Mouse (Mus musculus) intestine, postnatal 0 days (tissue): ENCODE data around the gene Adamts12. TPM values are rescaled to one million over a fixed set of nuclear protein-coding genes. Genes with fewer than 3 reads are reported as not detected.

Source experiments
- ATAC-seq: fragments of 200-750 bp; cut with Nextera tagmentation; 2 replicates; pipeline ENCODE4 v1.8.0; 2017; ENCODE audit warnings: mild to moderate bottlenecking, moderate TSS enrichment, moderate library complexity
- H3K27ac ChIP-seq: fragments of 300-500 bp; sonication (generic); 2 replicates; pipeline ENCODE4 v1.5.1; 2014; ENCODE audit warnings: mild to moderate bottlenecking, low read depth, low read length, moderate library complexity
- H3K27me3 ChIP-seq: fragments of 300-500 bp; sonication (generic); replicated peaks from 2 replicates; pipeline ENCODE4 v1.6.1; 2014; ENCODE audit warnings: low read length, mixed read lengths; ENCODE audit not compliant: control insufficient read depth, insufficient read depth
- H3K36me3 ChIP-seq: fragments of 300-500 bp; sonication (generic); 2 replicates; pipeline ENCODE4 v1.6.1; 2014; ENCODE audit warnings: mild to moderate bottlenecking, moderate library complexity; ENCODE audit not compliant: control insufficient read depth, insufficient read depth
- H3K4me1 ChIP-seq: fragments of 300-500 bp; sonication (generic); replicated peaks from 2 replicates; pipeline ENCODE4 v1.6.1; 2014; ENCODE audit warnings: antibody characterized with exemption, low read length, mixed read lengths; ENCODE audit not compliant: control insufficient read depth, insufficient read depth
- H3K4me2 ChIP-seq: fragments of 300-500 bp; sonication (generic); replicated peaks from 2 replicates; pipeline ENCODE4 v1.6.1; 2014; ENCODE audit warnings: low read depth, mild to moderate bottlenecking, moderate library complexity
- H3K4me3 ChIP-seq: fragments of 300-500 bp; sonication (generic); 2 replicates; pipeline ENCODE4 v1.5.1; 2014; ENCODE audit warnings: low read depth, low read length
- H3K9ac ChIP-seq: fragments of 300-500 bp; sonication (generic); 2 replicates; pipeline ENCODE4 v1.6.1; 2014; ENCODE audit warnings: mild to moderate bottlenecking, low read depth, low read length
- H3K9me3 ChIP-seq: fragments of 300-500 bp; sonication (generic); 2 replicates; pipeline ENCODE4 v1.6.1; 2016; ENCODE audit warnings: mixed run types; ENCODE audit not compliant: control insufficient read depth
- CTCF ChIP-seq: sonication (generic); IDR thresholded peaks from 2 replicates; pipeline ENCODE4 v1.5.1; 2016; ENCODE audit warnings: low read depth, mild to moderate bottlenecking, control low read depth, antibody characterized with exemption, moderate library complexity
- WGBS: fragments of 180-500 bp; shearing (Covaris S2); extraction: QIAGEN DNeasy Blood & Tissue Kit; methylation state at CpG from one replicate; pipeline ENCODE4 v1.1.7; 2014; 5-methylcytosine and 5-hydroxymethylcytosine counted together
- polyA plus RNA-seq: library from polyadenylated mRNA; unstranded; fragments of >200 nt; fragmentation: Nextera tagmentation; extraction: Ambion mirVana; gene quantifications from 2 replicates; pipeline ENCODE4 v1.2.1, GENCODE M21; 2015

Gene Adamts12
- polyA plus RNA-seq, 1 experiment from 2014 or later = 0.70 TPM

DNA sequence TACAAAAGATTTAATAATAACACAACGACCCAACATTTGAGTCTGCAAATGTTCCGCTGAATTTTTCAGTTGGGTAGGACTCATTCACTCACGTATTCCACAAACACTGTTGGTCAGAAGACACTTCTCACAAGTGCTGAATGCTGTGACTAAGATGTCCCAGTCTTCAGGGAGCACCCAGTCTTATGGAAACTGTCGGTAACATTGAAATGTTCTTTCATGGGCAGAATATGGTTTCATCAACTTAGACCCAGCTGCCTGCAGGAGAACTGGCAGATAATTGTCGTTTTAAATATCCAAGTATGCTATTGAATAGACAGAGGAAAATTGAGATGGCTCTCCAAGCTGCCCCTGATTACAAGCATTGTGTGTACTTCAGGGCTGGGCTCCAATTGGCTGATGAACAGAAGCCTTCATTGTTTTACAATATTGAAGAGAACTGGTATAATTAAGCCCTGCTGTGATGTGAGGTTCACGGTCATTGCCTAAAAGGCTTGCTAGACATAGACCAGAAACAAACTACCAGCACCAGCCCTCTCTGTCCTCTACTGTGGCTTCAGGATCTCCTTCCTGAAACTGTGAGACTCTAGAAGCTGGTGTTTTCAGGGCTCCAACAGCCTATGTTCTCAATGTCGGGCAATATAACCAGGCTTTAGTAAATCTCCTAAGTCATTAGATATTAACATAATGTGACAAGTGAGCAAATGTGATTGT is 275.0 kb downstream of the Adamts12 start:
- Histone ChIP-seq H3K4me1 (no peaks in the 10 kb centered on the region), H3K4me2 (no peak overlapping the region), H3K9me3 (no peaks in the 10 kb centered on the region), H3K9ac (no peak overlapping the region), H3K4me3 (no peak overlapping the region), H3K27ac (no peak overlapping the region), H3K36me3 (no peaks in the 10 kb centered on the region), H3K27me3 (no peaks in the 10 kb centered on the region)
- TF ChIP-seq CTCF = no peak
- ATAC-seq = no peak
- 67% methylated on average over 7 of the region's 7 CpGs for WGBS

DNA sequence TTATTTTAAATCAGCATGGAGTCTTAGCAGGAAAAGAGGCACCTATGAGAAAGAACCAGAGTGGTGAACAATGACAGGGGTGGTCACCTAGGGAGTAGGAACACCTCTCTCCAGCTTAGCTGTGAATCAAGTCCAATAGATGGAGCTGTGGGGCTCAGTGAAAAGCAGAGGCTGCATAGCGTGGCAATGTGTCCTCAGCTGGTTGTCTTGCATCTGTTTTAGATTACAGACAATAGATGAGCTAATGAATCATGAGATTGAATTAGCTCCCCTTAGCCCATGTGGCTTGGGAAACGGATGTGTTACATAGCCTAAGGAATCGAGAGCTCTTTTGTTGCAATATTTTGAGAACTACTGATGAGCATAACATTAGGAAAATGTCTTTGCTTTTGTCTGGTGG is 291.3 kb downstream of the Adamts12 start:
- H3K9me3 ChIP-seq = no peaks in the 10 kb centered on the region
- no peaks in the 10 kb centered on the region for H3K36me3 ChIP-seq
- 76% methylated on average over 3 of the region's 3 CpGs for WGBS
- no peaks in the 10 kb centered on the region for H3K27me3 ChIP-seq
- no peak for ATAC-seq
- no peaks in the 10 kb centered on the region for H3K4me1 ChIP-seq
- H3K9ac ChIP-seq = no peak overlapping the region
- TF ChIP-seq CTCF = 0 out of 2 replicates have a peak, but pooled peaks have one; percentile 14
- H3K27ac ChIP-seq = no peak overlapping the region
- H3K4me3 ChIP-seq = no peak overlapping the region
- H3K4me2 ChIP-seq = no peak overlapping the region

DNA sequence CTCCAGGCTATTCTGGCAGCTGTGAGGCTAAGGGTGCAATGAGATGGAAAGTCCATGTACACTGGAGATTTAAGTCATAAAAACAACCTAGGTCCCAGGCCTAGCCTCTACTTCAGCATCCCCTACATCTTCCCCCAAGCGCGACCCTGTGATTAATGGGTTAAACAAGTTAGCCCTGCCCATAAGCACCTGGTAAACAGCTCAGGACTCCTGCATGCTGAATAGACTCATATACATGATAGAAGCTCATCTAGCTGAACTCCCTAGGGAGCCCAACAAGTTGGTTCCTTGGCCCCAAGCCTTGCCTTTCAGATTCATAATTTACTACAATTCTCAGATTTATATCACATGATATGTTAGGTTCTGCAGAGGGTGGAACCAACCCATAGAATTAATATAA is 292.9 kb downstream of the Adamts12 start:
- no peak overlapping the region for H3K9ac ChIP-seq
- no peak for TF ChIP-seq CTCF
- H3K27ac ChIP-seq = no peak overlapping the region
- H3K9me3 ChIP-seq = no peaks in the 10 kb centered on the region
- no peaks in the 10 kb centered on the region for H3K27me3 ChIP-seq
- no peak overlapping the region for H3K4me3 ChIP-seq
- H3K36me3 ChIP-seq = no peaks in the 10 kb centered on the region
- WGBS = 98% methylated on average over 2 of the region's 2 CpGs
- ATAC-seq = no peak
- H3K4me2 ChIP-seq = no peak overlapping the region
- no peaks in the 10 kb centered on the region for H3K4me1 ChIP-seq

DNA sequence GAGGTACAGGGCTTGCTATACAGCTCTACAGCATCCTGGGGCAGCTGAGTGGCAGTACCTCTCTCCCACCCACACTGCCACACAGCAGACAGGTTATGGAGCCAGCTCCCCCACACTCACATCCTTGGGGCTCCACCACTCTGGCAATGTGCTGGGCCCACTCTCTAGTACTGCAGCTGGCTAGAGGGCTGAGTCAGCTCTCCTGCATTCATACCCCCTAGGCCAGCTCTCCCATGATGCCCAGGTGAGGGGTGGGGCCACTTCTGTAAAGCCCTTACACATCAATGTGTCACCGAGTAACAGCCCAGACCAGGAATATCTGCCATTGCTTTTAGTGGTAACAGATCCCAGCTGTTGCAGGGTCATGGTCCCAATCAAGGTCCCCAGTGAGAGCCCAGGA is 296.3 kb downstream of the Adamts12 start:
- TF ChIP-seq CTCF = no peak
- Histone ChIP-seq H3K4me2 (no peak overlapping the region), H3K27ac (no peak overlapping the region), H3K27me3 (no peaks in the 10 kb centered on the region), H3K4me3 (no peak overlapping the region), H3K36me3 (no peaks in the 10 kb centered on the region), H3K9ac (no peak overlapping the region), H3K9me3 (no peaks in the 10 kb centered on the region), H3K4me1 (no peaks in the 10 kb centered on the region)
- ATAC-seq = no peak
- WGBS = 91% methylated on average over 1 of the region's 1 CpGs

DNA sequence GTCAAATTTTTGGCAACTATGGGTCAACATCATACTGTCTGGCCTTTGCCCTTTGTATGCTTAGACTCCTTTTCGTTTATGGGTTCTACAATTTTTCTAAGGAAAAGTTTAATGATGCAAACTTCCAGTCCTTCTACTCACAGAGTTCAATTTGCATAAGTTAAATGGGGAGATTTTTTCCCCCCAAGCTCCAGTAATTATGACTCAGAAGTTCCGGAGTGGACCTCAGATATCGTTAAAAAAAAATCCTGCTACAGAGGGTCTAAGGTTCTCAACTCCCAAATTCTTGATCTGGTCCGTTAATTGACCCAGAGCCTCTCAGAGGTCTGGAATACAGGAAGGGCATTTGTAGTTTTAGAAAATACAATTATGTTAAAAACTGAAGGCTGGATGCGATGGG is 297.2 kb downstream of the Adamts12 start:
- Histone ChIP-seq H3K4me1 (no peaks in the 10 kb centered on the region), H3K27ac (no peak overlapping the region), H3K27me3 (no peaks in the 10 kb centered on the region), H3K36me3 (no peaks in the 10 kb centered on the region), H3K9me3 (no peaks in the 10 kb centered on the region), H3K9ac (no peak overlapping the region), H3K4me2 (no peak overlapping the region), H3K4me3 (no peak overlapping the region)
- no peak for TF ChIP-seq CTCF
- no peak for ATAC-seq
- WGBS = 86% methylated on average over 5 of the region's 5 CpGs

DNA sequence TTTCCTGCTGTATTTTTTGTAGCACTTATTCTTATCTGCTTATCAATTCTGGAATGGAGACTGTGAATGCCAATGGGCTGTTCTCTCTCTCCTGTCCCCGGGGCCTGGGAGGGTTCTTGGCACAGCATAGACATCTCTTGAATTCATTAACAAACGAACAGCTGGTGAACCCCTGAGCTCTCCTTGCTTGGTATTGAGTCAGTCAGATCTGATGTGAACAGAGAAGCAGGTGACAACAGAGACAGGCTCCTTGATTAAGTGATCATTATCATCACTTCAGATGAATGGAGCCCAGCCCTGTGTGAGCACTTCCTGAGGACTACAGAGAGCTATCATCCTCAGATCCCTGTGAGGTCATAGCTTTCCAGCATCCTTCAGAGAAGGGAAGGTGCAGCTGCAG is 299.5 kb downstream of the Adamts12 start:
- Histone ChIP-seq H3K4me1 (no peaks in the 10 kb centered on the region), H3K27ac (no peak overlapping the region), H3K4me3 (no peak overlapping the region), H3K36me3 (no peaks in the 10 kb centered on the region), H3K9me3 (no peaks in the 10 kb centered on the region), H3K9ac (no peak overlapping the region), H3K4me2 (no peak overlapping the region), H3K27me3 (no peaks in the 10 kb centered on the region)
- ATAC-seq = no peak
- WGBS = 31% methylated on average over 2 of the region's 2 CpGs
- no peak for TF ChIP-seq CTCF

DNA sequence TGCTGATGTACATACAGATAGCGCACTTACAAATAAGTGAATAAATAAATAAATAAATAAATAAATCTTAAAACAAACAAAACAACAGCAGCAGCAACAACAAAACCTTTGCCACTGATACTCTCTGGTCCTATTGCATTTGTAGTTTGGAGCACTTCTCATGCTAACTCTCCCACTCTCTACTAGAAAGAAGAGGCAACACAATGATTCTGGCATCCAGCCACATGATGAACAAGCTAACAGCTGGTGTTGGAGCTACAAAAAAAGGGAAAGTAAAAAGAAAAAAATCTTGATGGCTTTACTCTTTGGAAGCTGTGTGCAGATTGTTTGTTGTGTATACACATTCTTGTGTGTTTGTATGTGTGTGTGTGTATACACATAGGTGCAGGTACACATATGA is 300.2 kb downstream of the Adamts12 start:
- H3K9ac ChIP-seq = no peak overlapping the region
- H3K27ac ChIP-seq = no peak overlapping the region
- no peak for ATAC-seq
- no peak for TF ChIP-seq CTCF
- H3K4me3 ChIP-seq = no peak overlapping the region
- WGBS = 91% methylated on average over 1 of the region's 1 CpGs
- no peaks in the 10 kb centered on the region for H3K36me3 ChIP-seq
- H3K4me2 ChIP-seq = no peak overlapping the region
- no peaks in the 10 kb centered on the region for H3K27me3 ChIP-seq
- H3K9me3 ChIP-seq = no peaks in the 10 kb centered on the region
- no peaks in the 10 kb centered on the region for H3K4me1 ChIP-seq
